Mouse (Mus musculus) small intestine, adult 2 months (tissue): ENCODE measurements around the gene Urb1. TPM values are rescaled to one million over a fixed set of nuclear protein-coding genes. Genes with fewer than 3 reads are reported as not detected.

ENCODE experiments used
- H3K27ac ChIP-seq: fragments of 200-500 bp; 2 replicates; pipeline ENCODE4 v1.5.1; 2012; ENCODE audit warnings: low read depth, low read length, control low read depth, inconsistent platforms; ENCODE audit not compliant: insufficient read depth
- H3K27me3 ChIP-seq: fragments of 200-500 bp; 2 replicates; pipeline ENCODE4 v1.6.1; 2012; ENCODE audit warnings: mild to moderate bottlenecking, moderate library complexity, low read length, inconsistent platforms; ENCODE audit not compliant: control insufficient read depth, insufficient read depth
- H3K36me3 ChIP-seq: fragments of 200-500 bp; 2 replicates; pipeline ENCODE4 v1.6.1; 2012; ENCODE audit warnings: mild to moderate bottlenecking, low read length, control low read depth, inconsistent platforms; ENCODE audit not compliant: control insufficient read depth, insufficient read depth
- H3K4me1 ChIP-seq: fragments of 200-500 bp; 2 replicates; pipeline ENCODE4 v1.6.1; 2012; ENCODE audit warnings: low read length, inconsistent platforms, mixed read lengths; ENCODE audit not compliant: control insufficient read depth, insufficient read depth, insufficient read length
- H3K4me3 ChIP-seq: fragments of 200-500 bp; 2 replicates; pipeline ENCODE4 v1.5.1; 2012; ENCODE audit warnings: low read depth, mild to moderate bottlenecking, control low read depth, inconsistent platforms, low read length, moderate library complexity
- CTCF ChIP-seq: fragments of 200-500 bp; IDR thresholded peaks from 2 replicates; pipeline ENCODE4 v1.5.1; 2012; ENCODE audit warnings: low read depth, mild to moderate bottlenecking, control low read depth, inconsistent platforms, low read length, moderate library complexity, mixed read lengths; ENCODE audit not compliant: insufficient replicate concordance, insufficient read length; ENCODE audit errors: extremely low read depth
- POLR2A ChIP-seq: fragments of 200-500 bp; IDR thresholded peaks from 2 replicates; pipeline ENCODE4 v1.6.1; 2012; ENCODE audit warnings: low read depth, mild to moderate bottlenecking, control low read depth, inconsistent platforms, low read length, moderate library complexity
- WGBS: fragments of 180-500 bp; shearing (Covaris S2); methylation state at CpG from one replicate; pipeline ENCODE4 v1.1.7; 2018; 5-methylcytosine and 5-hydroxymethylcytosine counted together
- polyA plus RNA-seq: library from polyadenylated mRNA; depleted of rRNA; stranded (reverse); fragments of >200 nt; gene quantifications from 2 replicates; pipeline ENCODE4 v1.2.3, GENCODE M21; 2012

The Urb1 gene
- polyA plus RNA-seq, 1 experiment: 1.9 TPM

- Histone ChIP-seq H3K4me1 (no peaks in the 10 kb centered on the region), H3K27me3 (no peaks in the 10 kb centered on the region), H3K36me3 (peaks cover 8% of the 10 kb centered on the region; the same call in 1 of the 2 replicates), H3K4me3 (no peak overlapping the region), H3K27ac (no peak overlapping the region)
- WGBS: 81% methylated on average over 6 of the region's 6 CpGs
- TF ChIP-seq POLR2A: no peak
- no peak for TF ChIP-seq CTCF
These were observed 63.1 kb downstream of the Urb1 start for GRCm38 (mm10) chr16:90747143-90747542.

DNA sequence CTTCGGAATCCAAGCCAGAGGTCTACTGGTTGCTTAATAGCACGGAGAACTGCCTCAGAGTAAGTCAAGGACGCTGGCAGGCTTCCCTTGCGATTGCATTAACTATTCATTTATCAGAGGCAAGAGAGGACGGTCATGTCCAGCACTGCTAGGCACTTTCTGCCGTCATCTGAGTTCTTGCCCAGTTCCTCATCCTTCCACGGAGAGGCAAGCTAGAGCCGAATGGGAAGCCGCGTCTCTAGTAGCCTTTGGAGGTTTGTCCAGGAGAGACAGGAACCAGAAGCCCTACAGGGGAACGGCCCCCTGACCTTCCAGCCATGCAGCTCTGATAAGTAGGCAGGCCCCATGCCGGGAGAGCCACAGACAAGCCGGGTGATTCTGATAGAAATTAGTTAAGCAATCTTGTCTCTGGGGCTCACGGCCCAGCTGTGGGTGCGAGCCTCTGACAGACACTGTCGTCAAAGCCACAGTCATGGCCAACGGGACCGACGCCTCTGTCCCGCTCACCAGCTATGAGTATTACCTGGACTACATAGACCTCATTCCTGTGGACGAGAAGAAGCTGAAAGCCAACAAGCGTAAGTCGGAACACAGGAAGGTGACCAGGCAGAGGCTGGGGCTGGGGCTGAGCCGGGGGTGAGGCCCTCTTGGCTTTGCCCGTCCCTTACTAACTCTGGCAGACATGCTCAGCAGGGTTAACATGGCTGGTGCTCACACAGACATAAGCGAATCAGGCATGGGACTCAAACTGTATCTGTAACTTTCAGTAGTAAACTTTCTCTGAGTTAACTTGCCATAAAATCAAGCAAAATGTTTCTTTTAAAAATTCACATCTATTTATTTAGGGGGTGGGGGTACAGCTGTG lies 71.9 kb downstream of the Urb1 start, which contains the start of gene Mrap:
Gene Mrap, plus strand, starts transcription at position 116 of the 865 bp plus-strand sequence.
- no peaks in the 10 kb centered on the region for H3K36me3 ChIP-seq
- no peak within 1 kb of the TSS for H3K4me3 ChIP-seq
- TF ChIP-seq CTCF: no peak
- TF ChIP-seq POLR2A: no peak
- H3K27ac ChIP-seq: no peak within 1 kb of the TSS
- no peaks in the 10 kb centered on the region for H3K27me3 ChIP-seq
- no peaks in the 10 kb centered on the region for H3K4me1 ChIP-seq
- 74% methylated on average over 26 of the region's 26 CpGs for WGBS

GRCm38 (mm10) chr16:90736672-90737270 lies 73.4 kb downstream of the Urb1 start:
- no peak for TF ChIP-seq POLR2A
- no peak for TF ChIP-seq CTCF
- Histone ChIP-seq H3K4me3 (no peak overlapping the region), H3K36me3 (no peaks in the 10 kb centered on the region), H3K27me3 (no peaks in the 10 kb centered on the region), H3K27ac (no peak overlapping the region), H3K4me1 (no peaks in the 10 kb centered on the region)
- 63% methylated on average over 10 of the region's 10 CpGs for WGBS

GRCm38 (mm10) chr16:90735611-90736010 lies 74.6 kb downstream of the Urb1 start:
- TF ChIP-seq CTCF (no peak), POLR2A (no peak)
- WGBS: 63% methylated on average over 4 of the region's 4 CpGs
- H3K4me1 ChIP-seq: no peaks in the 10 kb centered on the region

GRCm38 (mm10) chr16:90727233-90728115 lies 82.7 kb downstream of the Urb1 start, which contains the start of gene Mis18a:
Gene Mis18a, minus strand, starts transcription at chr16:90727404.
- H3K4me1 ChIP-seq: no peaks in the 10 kb centered on the region; the same call in 1 of the 2 replicates
- peak within 1 kb of the TSS; percentile 44 for H3K27ac ChIP-seq
- H3K4me3 ChIP-seq: peak within 1 kb of the TSS; percentile 90
- peaks cover 2% of the 10 kb centered on the region; the same call in 1 of the 2 replicates for H3K36me3 ChIP-seq
- 1% methylated on average over 53 of the region's 53 CpGs for WGBS
- no peaks in the 10 kb centered on the region for H3K27me3 ChIP-seq
- peak; percentile 76 for TF ChIP-seq POLR2A
- TF ChIP-seq CTCF: no peak

More at GRCm38 (mm10) chr16:90735611-90736010, 74.6 kb downstream of the Urb1 start:
- Histone ChIP-seq H3K4me3 (no peak overlapping the region), H3K36me3 (no peaks in the 10 kb centered on the region), H3K27me3 (no peaks in the 10 kb centered on the region), H3K27ac (no peak overlapping the region)

- Histone ChIP-seq H3K27ac (no peak overlapping the region), H3K4me3 (peak overlapping the region; percentile 90), H3K36me3 (peaks cover 2% of the 10 kb centered on the region; the same call in 1 of the 2 replicates), H3K4me1 (no peaks in the 10 kb centered on the region; the same call in 1 of the 2 replicates), H3K27me3 (no peaks in the 10 kb centered on the region)
- TF ChIP-seq CTCF: no peak
- TF ChIP-seq POLR2A: no peak
- 4% methylated on average over 38 of the region's 38 CpGs for WGBS
These were observed 83.5 kb downstream of the Urb1 start for GRCm38 (mm10) chr16:90726600-90727227.
